Mouse (Mus musculus): ENCODE results near the gene Kazn. TPM values are rescaled to one million over a fixed set of nuclear protein-coding genes. Genes with fewer than 3 reads are reported as not detected.

Kazn gene
- polyA plus RNA-seq, 1 experiment: not detected

DNA sequence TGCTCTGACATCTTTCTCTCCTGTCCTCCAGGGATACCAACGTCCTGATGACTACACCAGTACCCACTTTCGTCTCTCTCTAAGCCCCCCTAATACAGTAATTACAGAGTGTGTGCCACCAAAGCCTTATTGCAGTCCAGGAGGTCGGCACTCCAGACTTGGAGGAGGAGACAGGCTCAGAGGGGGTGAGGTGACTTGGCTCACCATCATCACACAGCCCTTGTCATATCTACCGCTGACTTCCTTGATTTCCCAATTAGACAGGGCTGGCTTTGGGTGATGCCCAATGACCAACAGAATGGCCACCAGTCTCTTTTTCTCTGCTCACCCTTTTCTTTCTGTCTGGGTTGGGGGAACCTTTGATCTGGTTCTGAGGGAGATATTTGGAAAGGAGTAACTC, 156.5 kb downstream of the Kazn start:
- H3K36me3 ChIP-seq (ENCODE audit: control insufficient read depth, insufficient read depth): no peaks in the 10 kb centered on the region
- no peaks in the 10 kb centered on the region for H3K79me3 ChIP-seq (ENCODE audit: low read depth)
- H3K79me2 ChIP-seq (ENCODE audit: control insufficient read depth, insufficient read depth): no peaks in the 10 kb centered on the region
- no peak overlapping the region for H3ac ChIP-seq (ENCODE audit: control insufficient read depth, insufficient read length, low read depth)
- H3K4me3 ChIP-seq (ENCODE audit: insufficient read depth, poor library complexity, severe bottlenecking): no peak overlapping the region
- TF ChIP-seq CTCF (IDR thresholded peaks at IDR 0.05; ENCODE audit: control insufficient read depth, insufficient read depth, insufficient read length) (no peak), USF1 (IDR thresholded peaks at IDR 0.05; ENCODE audit: low read depth) (no peak), MYOG (IDR thresholded peaks at IDR 0.05; ENCODE audit: control insufficient read depth, extremely low read depth, insufficient read length) (no peak), MAX (IDR thresholded peaks at IDR 0.05) (no peak), FOSL1 (IDR thresholded peaks at IDR 0.05; ENCODE audit: insufficient read depth, low read length, poor library complexity, severe bottlenecking) (no peak), MYOD1 (IDR thresholded peaks at IDR 0.05; ENCODE audit: control insufficient read depth, insufficient read length, low read depth) (no peak), CEBPB (IDR thresholded peaks at IDR 0.05; ENCODE audit: low read depth) (no peak)
- H3K27me3 ChIP-seq (ENCODE audit: control insufficient read depth, insufficient read depth, insufficient read length): peaks cover 4% of the 10 kb centered on the region

DNA sequence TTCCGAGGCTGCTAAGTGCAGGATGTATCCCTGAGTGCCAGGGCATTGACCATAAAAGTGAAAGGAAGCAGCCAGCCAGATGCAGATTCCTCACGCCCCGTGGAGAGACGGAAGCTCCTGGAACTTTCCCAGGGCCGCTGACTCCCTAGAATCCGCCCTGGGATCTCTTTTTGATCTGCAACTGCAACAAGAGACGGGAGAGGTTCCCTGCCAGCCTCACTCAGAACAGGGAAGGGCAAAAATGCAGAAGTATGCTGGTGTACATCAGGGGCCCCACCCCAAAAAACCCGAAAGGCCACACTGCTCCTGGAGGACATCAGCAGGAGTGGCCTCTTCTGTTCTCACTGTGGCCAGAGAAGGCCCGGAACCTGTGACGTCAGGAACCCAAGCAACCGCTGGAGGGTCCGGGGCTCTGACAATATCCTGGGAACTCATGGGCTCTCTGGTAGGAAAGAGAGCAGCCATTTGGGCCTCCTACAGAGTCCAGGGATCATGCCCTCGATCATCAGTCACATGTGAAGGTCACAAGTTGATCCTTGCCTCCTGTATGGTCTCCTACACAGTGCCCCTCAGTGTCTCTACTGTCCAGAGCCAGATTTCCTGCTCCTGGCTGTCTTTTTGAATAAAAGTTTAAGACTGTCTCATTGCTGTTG, 157.4 kb downstream of the Kazn start:
- H3ac ChIP-seq (ENCODE audit: control insufficient read depth, insufficient read length, low read depth): no peak overlapping the region
- H3K36me3 ChIP-seq (ENCODE audit: control insufficient read depth, insufficient read depth): no peaks in the 10 kb centered on the region
- peaks cover 4% of the 10 kb centered on the region for H3K27me3 ChIP-seq (ENCODE audit: control insufficient read depth, insufficient read depth, insufficient read length)
- no peak overlapping the region for H3K4me3 ChIP-seq (ENCODE audit: insufficient read depth, poor library complexity, severe bottlenecking)
- no peaks in the 10 kb centered on the region for H3K79me3 ChIP-seq (ENCODE audit: low read depth)
- TF ChIP-seq FOSL1 (IDR thresholded peaks at IDR 0.05; ENCODE audit: insufficient read depth, low read length, poor library complexity, severe bottlenecking) (no peak), MYOG (IDR thresholded peaks at IDR 0.05; ENCODE audit: control insufficient read depth, extremely low read depth, insufficient read length) (no peak), MAX (IDR thresholded peaks at IDR 0.05) (no peak), CTCF (IDR thresholded peaks at IDR 0.05; ENCODE audit: control insufficient read depth, insufficient read depth, insufficient read length) (no peak), CEBPB (IDR thresholded peaks at IDR 0.05; ENCODE audit: low read depth) (no peak), MYOD1 (IDR thresholded peaks at IDR 0.05; ENCODE audit: control insufficient read depth, insufficient read length, low read depth) (no peak), USF1 (IDR thresholded peaks at IDR 0.05; ENCODE audit: low read depth) (no peak)
- H3K79me2 ChIP-seq (ENCODE audit: control insufficient read depth, insufficient read depth): no peaks in the 10 kb centered on the region

DNA sequence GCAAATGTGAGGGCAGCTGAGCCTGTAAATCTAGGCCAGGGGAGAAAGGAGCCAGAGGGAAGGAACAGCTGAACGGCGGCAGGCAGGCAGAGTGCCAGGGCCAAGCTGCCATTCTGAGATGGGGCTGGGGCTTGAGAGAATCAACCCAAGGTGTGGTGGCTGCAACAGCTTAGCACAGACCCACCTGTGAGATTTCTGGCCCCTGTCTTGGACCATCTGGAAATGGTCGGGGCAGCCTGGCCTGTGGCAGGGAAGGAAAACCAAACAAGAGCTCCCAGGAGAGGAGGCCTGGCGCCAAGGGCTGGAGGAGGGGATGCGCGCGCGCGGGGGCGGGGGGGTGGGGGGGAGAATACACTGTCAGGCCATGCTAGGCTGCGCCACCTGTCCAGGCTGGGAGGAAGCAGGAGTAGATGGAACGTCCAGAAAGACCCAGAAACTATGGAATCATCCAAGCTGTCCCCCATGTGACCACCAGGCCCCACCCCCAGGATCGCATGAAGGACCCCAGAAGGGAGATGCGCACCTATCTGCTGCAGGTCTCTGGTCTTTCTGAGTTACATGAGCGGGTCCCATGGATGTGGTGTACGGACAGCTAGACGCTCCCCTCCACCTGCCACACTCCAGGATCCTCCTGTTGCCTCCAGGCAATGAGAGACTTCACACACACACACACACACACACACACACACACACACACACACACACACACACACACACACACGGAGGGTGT, 158.1 kb downstream of the Kazn start:
- no peak overlapping the region for H3ac ChIP-seq (ENCODE audit: control insufficient read depth, insufficient read length, low read depth)
- TF ChIP-seq MYOG (IDR thresholded peaks at IDR 0.05; ENCODE audit: control insufficient read depth, extremely low read depth, insufficient read length) (no peak), CEBPB (IDR thresholded peaks at IDR 0.05; ENCODE audit: low read depth) (no peak), MYOD1 (IDR thresholded peaks at IDR 0.05; ENCODE audit: control insufficient read depth, insufficient read length, low read depth) (no peak), USF1 (IDR thresholded peaks at IDR 0.05; ENCODE audit: low read depth) (no peak), CTCF (IDR thresholded peaks at IDR 0.05; ENCODE audit: control insufficient read depth, insufficient read depth, insufficient read length) (no peak), FOSL1 (IDR thresholded peaks at IDR 0.05; ENCODE audit: insufficient read depth, low read length, poor library complexity, severe bottlenecking) (no peak), MAX (IDR thresholded peaks at IDR 0.05) (no peak)
- H3K79me2 ChIP-seq (ENCODE audit: control insufficient read depth, insufficient read depth): no peaks in the 10 kb centered on the region
- no peaks in the 10 kb centered on the region for H3K36me3 ChIP-seq (ENCODE audit: control insufficient read depth, insufficient read depth)
- H3K4me3 ChIP-seq (ENCODE audit: insufficient read depth, poor library complexity, severe bottlenecking): no peak overlapping the region
- H3K79me3 ChIP-seq (ENCODE audit: low read depth): no peaks in the 10 kb centered on the region
- peaks cover 4% of the 10 kb centered on the region for H3K27me3 ChIP-seq (ENCODE audit: control insufficient read depth, insufficient read depth, insufficient read length)

DNA sequence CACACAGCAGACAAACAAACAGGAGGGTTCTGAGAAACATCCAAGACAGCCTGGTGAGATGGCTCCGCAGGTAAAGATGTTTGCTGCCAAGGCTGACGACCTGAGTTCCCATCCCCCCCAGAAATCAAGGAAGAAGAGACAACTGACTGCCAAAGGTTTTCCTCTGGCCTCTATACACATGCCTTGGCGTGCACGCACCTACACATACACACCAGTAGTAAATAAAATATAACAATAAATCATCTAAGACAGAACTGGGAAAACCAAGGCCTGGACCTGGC, 158.8 kb downstream of the Kazn start:
- Histone ChIP-seq H3K36me3 (ENCODE audit: control insufficient read depth, insufficient read depth) (no peaks in the 10 kb centered on the region), H3K79me2 (ENCODE audit: control insufficient read depth, insufficient read depth) (no peaks in the 10 kb centered on the region), H3ac (ENCODE audit: control insufficient read depth, insufficient read length, low read depth) (no peak overlapping the region), H3K27me3 (ENCODE audit: control insufficient read depth, insufficient read depth, insufficient read length) (peaks cover 4% of the 10 kb centered on the region), H3K4me3 (ENCODE audit: insufficient read depth, poor library complexity, severe bottlenecking) (no peak overlapping the region), H3K79me3 (ENCODE audit: low read depth) (no peaks in the 10 kb centered on the region)
- no peak for TF ChIP-seq MYOD1 (IDR thresholded peaks at IDR 0.05; ENCODE audit: control insufficient read depth, insufficient read length, low read depth)
- TF ChIP-seq MAX (IDR thresholded peaks at IDR 0.05): no peak
- no peak for TF ChIP-seq USF1 (IDR thresholded peaks at IDR 0.05; ENCODE audit: low read depth)
- TF ChIP-seq CEBPB (IDR thresholded peaks at IDR 0.05; ENCODE audit: low read depth): no peak

DNA sequence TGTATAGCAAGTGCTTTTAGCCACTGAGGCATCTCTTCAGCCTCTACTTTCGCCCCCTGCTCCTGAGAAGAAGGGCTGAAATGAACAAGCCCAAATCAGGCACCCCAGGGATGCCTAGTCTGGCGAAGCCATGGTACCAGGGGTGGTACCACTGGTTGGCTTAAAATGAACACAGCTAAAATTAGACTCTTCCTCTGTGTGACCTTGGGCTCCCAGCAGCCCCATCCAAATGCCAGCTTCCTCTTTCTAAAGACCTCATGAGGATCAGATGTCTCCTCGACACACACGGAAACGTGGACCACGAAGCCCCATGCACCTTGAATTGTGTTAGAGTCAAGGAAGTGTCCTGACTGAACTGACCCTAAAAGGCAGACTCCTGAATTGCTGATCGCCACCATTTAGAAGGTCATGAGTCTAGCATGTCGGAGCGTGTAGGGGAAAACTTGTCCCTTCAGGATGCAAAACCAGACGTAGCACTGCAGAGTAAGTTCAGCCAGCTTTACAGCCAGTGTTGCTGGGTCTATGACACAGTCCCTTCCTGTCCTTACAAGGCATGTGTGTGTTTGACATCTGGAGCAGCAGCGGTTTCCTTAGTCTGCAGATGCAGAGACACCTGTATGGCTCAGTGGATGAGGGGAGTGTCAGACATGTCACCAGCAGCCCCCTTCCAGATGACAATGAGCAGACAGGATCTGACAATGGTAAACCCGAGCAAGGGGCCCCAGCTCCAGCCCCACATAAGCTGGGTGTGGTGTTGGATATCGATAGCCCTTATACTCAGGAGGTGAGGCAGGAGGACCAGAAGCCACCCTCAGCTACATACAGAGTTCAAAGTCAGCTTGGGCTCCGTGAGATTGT, 159.3 kb downstream of the Kazn start:
- H3K36me3 ChIP-seq (ENCODE audit: control insufficient read depth, insufficient read depth): no peaks in the 10 kb centered on the region
- H3K4me3 ChIP-seq (ENCODE audit: insufficient read depth, poor library complexity, severe bottlenecking): no peak overlapping the region
- H3K79me2 ChIP-seq (ENCODE audit: control insufficient read depth, insufficient read depth): no peaks in the 10 kb centered on the region
- no peaks in the 10 kb centered on the region for H3K79me3 ChIP-seq (ENCODE audit: low read depth)
- no peak for TF ChIP-seq USF1 (IDR thresholded peaks at IDR 0.05; ENCODE audit: low read depth)
- no peak for TF ChIP-seq FOSL1 (IDR thresholded peaks at IDR 0.05; ENCODE audit: insufficient read depth, low read length, poor library complexity, severe bottlenecking)
- TF ChIP-seq CEBPB (IDR thresholded peaks at IDR 0.05; ENCODE audit: low read depth): no peak
- TF ChIP-seq MYOG (IDR thresholded peaks at IDR 0.05; ENCODE audit: control insufficient read depth, extremely low read depth, insufficient read length): no peak
- H3ac ChIP-seq (ENCODE audit: control insufficient read depth, insufficient read length, low read depth): no peak overlapping the region
- H3K27me3 ChIP-seq (ENCODE audit: control insufficient read depth, insufficient read depth, insufficient read length): peaks cover 4% of the 10 kb centered on the region

All from C2C12 (cell line).